35 mouse cellular contexts compared by ENCODE assay signal in the genomic region with DNA sequence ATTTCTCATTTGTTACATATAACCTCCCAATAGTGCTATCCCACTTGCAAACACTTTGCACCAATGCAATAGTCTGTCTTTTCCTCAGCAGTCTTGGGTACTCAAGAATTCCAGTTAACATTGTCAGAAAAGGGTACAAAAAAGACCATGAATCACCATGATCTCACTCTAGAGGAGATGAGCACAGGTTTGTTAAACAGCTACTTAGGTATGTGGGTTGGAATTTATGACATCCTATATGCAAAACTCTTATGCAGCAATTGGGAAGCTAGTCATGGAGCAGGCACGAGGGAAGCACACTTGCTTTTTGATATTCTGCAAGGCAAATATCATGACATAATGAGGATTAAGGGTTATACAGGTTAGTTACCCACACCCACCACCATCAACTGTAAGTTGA.
"Had no signal": no experiment of that assay in that cellular context is flagged by ENCODE, and none has a peak within 500 bp of the region (broad histone marks: within the 10 kb centered on the region; RNA-seq: fewer than 3 reads in every experiment).

No protein-coding gene starts in this region.

- H3K27ac ChIP-seq: heart, embryonic 10.5 days; heart, embryonic 13.5 days; heart, embryonic 15.5 days; hindbrain, embryonic 10.5 days; hindbrain, embryonic 12.5 days; hindbrain, embryonic 13.5 days; hindbrain, embryonic 14.5 days; hindbrain, embryonic 15.5 days; hindbrain, postnatal 0 days; intestine, embryonic 15.5 days; kidney, embryonic 15.5 days; kidney, postnatal 0 days; layer of hippocampus, adult 2 months; left cerebral cortex, adult 2 months had no signal

- ATAC-seq: hindbrain, embryonic 16.5 days; hindbrain, postnatal 0 days; inflammation-experienced regulatory T-cells, adult 6 months; intestine, embryonic 15.5 days; intestine, embryonic 16.5 days; intestine, postnatal 0 days had no signal

- H3K36me3 ChIP-seq: heart, embryonic 10.5 days; heart, embryonic 13.5 days; heart, embryonic 15.5 days; hindbrain, embryonic 10.5 days; hindbrain, embryonic 12.5 days; hindbrain, embryonic 13.5 days; hindbrain, embryonic 15.5 days; intestine, embryonic 15.5 days; kidney, embryonic 15.5 days had no signal

- H3K4me2 ChIP-seq: heart, embryonic 11.5 days; heart, embryonic 13.5 days; heart, embryonic 15.5 days; hindbrain, embryonic 12.5 days; hindbrain, embryonic 13.5 days; hindbrain, embryonic 14.5 days; hindbrain, embryonic 15.5 days; intestine, embryonic 15.5 days; kidney, embryonic 15.5 days had no signal

- DNase-seq: heart, postnatal 10 days; heart, postnatal 14 days; heart, postnatal 36 days; heart, postnatal 4 days; kidney, adult 11 months; kidney, adult 18-20 months; kidney, adult 2 months; kidney, adult 8-10 months; kidney, adult 9 months; kidney, postnatal 10 days; kidney, postnatal 14 days; kidney, postnatal 25 days; kidney, postnatal 36 days; kidney, postnatal 4 days; layer of hippocampus, adult 9-11 months; layer of hippocampus, postnatal 36 days had no signal

- H3K4me3 ChIP-seq: heart, embryonic 10.5 days; heart, embryonic 13.5 days; heart, embryonic 15.5 days; hindbrain, embryonic 10.5 days; hindbrain, embryonic 12.5 days; hindbrain, embryonic 13.5 days; hindbrain, embryonic 15.5 days; intestine, embryonic 15.5 days; kidney, embryonic 15.5 days; layer of hippocampus, adult 2 months; left cerebral cortex, adult 2 months had no signal

- H3K9me3 ChIP-seq: heart, embryonic 10.5 days; heart, embryonic 13.5 days; heart, embryonic 15.5 days; hindbrain, embryonic 10.5 days; hindbrain, embryonic 12.5 days; hindbrain, embryonic 13.5 days; hindbrain, embryonic 15.5 days; intestine, embryonic 15.5 days; kidney, embryonic 15.5 days had no signal

- H3K9ac ChIP-seq: heart, embryonic 13.5 days; heart, embryonic 15.5 days; hindbrain, embryonic 12.5 days; hindbrain, embryonic 13.5 days; hindbrain, embryonic 14.5 days; hindbrain, embryonic 15.5 days; intestine, embryonic 15.5 days; kidney, embryonic 15.5 days had no signal

- H3K27me3 ChIP-seq: heart, embryonic 13.5 days; heart, embryonic 15.5 days; hindbrain, embryonic 12.5 days; hindbrain, embryonic 13.5 days; hindbrain, embryonic 15.5 days; intestine, embryonic 15.5 days; kidney, embryonic 15.5 days had no signal

- H3K4me1 ChIP-seq: heart, embryonic 10.5 days; heart, embryonic 15.5 days; hindbrain, embryonic 10.5 days; hindbrain, embryonic 12.5 days; hindbrain, embryonic 13.5 days; hindbrain, embryonic 15.5 days; intestine, embryonic 15.5 days; kidney, embryonic 15.5 days had no signal
